Comparison of ENCODE assay signal across 18 mouse cellular contexts in the genomic region with DNA sequence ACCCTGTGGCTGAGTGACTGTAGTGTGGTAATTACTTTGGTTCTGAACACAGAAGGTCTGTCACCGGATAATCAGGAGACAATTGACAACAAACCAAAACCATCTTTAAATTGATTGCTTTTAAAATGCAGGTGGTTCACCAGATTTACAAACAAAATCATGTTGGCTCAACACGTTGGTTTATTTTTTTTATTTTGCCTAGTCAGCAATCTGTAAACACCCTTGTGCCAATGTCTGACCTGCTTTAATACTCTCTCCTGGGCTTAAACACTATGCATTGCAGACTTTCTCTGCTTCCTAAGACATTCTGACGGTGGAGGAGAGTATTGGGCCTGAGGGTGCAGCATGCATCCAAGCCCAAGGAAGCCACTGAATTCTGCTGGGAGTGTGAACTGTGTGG.
"Had no signal": no experiment of that assay in that cellular context is flagged by ENCODE, and none has a peak within 500 bp of the region (broad histone marks: within the 10 kb centered on the region; RNA-seq: fewer than 3 reads in every experiment).

No protein-coding gene starts in this region.

- H3K4me2 ChIP-seq: lung, embryonic 15.5 days; midbrain, embryonic 11.5 days; midbrain, embryonic 13.5 days; midbrain, embryonic 15.5 days; neural tube, embryonic 12.5 days; stomach, embryonic 15.5 days had no signal

- H3K4me3 ChIP-seq: lung, embryonic 15.5 days; megakaryocyte, embryonic 14.5 days; midbrain, embryonic 13.5 days; midbrain, embryonic 15.5 days; neural tube, embryonic 12.5 days; stomach, embryonic 15.5 days had no signal

- DNase-seq: liver, postnatal 0 days; lung, adult 2 months; lung, postnatal 14 days; lung, postnatal 36 days; right cerebral cortex, postnatal 14 days; thymus, adult 2 months; thymus, postnatal 25 days; thymus, postnatal 4 days had no signal

- H3K9me3 ChIP-seq: lung, embryonic 15.5 days; midbrain, embryonic 13.5 days; midbrain, embryonic 15.5 days; neural tube, embryonic 12.5 days; stomach, embryonic 15.5 days had no signal

- H3K27me3 ChIP-seq: lung, embryonic 15.5 days; megakaryocyte, embryonic 14.5 days; midbrain, embryonic 13.5 days; midbrain, embryonic 15.5 days; neural tube, embryonic 12.5 days; stomach, embryonic 15.5 days had no signal

- H3K9ac ChIP-seq: liver, postnatal 0 days; lung, embryonic 15.5 days; midbrain, embryonic 13.5 days; midbrain, embryonic 15.5 days; neural tube, embryonic 12.5 days; stomach, embryonic 15.5 days had no signal

- H3K27ac ChIP-seq: lung, embryonic 15.5 days; macrophage; midbrain, embryonic 13.5 days; midbrain, embryonic 15.5 days; neural tube, embryonic 12.5 days; stomach, embryonic 15.5 days; stomach, postnatal 0 days had no signal

- H3K4me1 ChIP-seq: megakaryocyte, embryonic 14.5 days; midbrain, embryonic 15.5 days; neural tube, embryonic 12.5 days; stomach, embryonic 15.5 days had no signal

- H3K36me3 ChIP-seq: lung, embryonic 15.5 days; midbrain, embryonic 13.5 days; midbrain, embryonic 15.5 days; neural tube, embryonic 12.5 days; stomach, embryonic 15.5 days had no signal

- ATAC-seq: liver, postnatal 0 days; lung, postnatal 0 days; midbrain, embryonic 13.5 days; midbrain, embryonic 15.5 days had no signal
